Mouse (Mus musculus) kidney, adult 8-10 months (tissue): ENCODE results near the gene Wdr90.
A peak's percentile ranks its signal among the peaks of the same experiment; 100 is the strongest.
"Not testable (repeated sequence)": the region's sequence is repeated elsewhere in the genome, so short reads cannot be mapped to it uniquely, and the experiment has no call there.

ENCODE experiments used
- DNase-seq, 2 experiments: peaks; one replicate each; pipeline ENCODE4 v3.0.0; 2022

Gene Wdr90

DNA sequence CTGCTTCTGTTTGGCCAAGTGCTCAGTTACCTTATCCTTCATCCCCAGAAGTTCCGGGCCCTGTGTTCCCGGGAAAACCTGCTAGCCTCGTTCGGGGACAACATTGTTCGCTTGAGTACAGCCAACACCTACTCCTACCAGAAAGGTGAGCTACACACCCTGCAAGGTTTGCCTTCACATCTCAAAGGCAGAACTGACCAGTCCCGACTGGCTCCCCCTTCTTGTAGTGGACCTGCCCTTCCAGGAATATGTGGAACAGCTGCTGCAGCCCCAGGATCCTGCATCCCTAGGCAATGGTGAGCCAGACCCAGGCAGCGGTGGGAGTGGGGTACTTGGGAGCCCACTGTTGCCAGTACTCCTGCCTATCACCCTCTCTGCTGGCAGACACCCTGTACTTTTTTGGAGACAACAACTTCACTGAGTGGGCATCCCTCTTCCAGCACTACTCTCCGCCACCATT lies 31.7 kb downstream of the Wdr90 start:
- peak in 1 of 2 experiments; percentile 15 for DNase-seq

- DNase-seq: peak; percentile 77 to 85
These were observed 32.4 kb downstream of the Wdr90 start, which contains the start of gene Jmjd8 for GRCm38 (mm10) chr17:25828712-25829557. Gene Jmjd8, plus strand, starts transcription at chr17:25828867.

DNA sequence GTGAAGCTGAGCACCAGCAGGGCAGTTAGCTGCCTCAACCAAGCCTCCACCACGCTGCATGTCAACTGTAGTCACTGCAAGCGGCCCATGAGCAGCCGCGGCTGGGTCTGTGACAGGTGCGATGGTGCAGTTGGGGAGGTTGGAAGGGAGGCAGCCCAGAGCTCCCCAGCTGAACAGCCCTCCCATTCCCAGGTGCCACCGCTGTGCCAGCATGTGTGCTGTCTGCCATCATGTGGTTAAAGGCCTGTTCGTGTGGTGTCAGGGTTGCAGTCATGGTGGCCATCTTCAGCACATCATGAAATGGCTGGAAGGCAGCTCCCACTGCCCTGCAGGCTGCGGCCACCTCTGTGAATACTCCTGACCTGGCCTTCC lies 33.1 kb downstream of the Wdr90 start:
- DNase-seq: no peak

DNA sequence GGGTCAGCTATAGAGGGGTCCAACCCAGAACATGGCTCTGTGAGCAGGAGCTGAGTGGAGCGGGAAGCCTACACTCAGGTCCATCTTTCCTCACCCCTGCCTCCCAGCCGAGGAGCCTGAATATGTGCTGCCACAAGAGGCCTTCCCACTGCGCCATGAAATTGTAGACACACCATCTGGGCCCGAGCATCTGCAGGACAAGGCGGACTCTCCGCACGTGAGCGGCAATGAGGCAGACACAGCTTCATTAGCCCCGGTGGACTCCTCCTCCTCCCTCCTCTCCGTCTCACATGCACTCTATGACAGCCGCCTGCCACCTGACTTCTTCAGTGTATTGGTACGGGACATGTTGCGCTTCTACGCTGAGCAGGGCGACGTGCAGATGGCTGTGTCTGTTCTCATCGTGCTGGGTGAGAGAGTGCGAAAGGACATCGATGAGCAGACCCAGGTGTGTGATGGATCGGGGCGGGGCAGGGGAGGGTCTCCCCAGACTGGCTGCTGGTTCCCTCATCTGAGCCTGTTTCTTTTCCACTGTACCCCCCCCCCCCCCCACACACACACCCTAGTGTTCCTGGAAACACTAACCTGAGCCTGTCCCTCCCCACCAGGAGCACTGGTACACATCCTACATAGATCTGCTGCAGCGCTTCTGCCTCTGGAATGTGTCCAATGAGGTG lies 33.6 kb downstream of the Wdr90 start:
- DNase-seq: peak in 1 of 2 experiments; percentile 11

- no peak for DNase-seq
These were observed 34.3 kb downstream of the Wdr90 start for GRCm38 (mm10) chr17:25827011-25827410.

- no peak for DNase-seq
These were observed 35.2 kb downstream of the Wdr90 start for GRCm38 (mm10) chr17:25825984-25826570.

DNA sequence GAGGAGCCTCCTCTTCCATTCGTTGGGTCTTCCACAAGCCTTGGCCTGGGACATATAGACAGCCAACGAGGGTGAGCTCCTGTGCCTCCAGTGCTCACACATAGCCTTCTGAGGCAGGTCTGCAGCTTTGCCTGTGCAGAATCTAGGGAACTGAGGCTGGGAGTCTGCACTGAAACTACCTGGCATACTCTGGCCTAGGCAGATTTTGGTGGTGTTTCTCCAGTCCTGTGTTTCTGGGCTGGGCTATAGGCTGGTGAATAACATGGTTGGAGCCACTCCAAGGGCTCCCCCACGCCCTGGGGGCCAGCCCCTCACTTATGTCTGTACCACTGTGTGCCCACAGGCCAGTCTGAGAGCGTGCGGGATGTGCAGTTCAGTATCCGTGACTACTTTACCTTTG lies 36.0 kb downstream of the Wdr90 start:
- DNase-seq: no peak

GRCm38 (mm10) chr17:25824362-25825142 lies 36.7 kb downstream of the Wdr90 start:
- no peak for DNase-seq

DNA sequence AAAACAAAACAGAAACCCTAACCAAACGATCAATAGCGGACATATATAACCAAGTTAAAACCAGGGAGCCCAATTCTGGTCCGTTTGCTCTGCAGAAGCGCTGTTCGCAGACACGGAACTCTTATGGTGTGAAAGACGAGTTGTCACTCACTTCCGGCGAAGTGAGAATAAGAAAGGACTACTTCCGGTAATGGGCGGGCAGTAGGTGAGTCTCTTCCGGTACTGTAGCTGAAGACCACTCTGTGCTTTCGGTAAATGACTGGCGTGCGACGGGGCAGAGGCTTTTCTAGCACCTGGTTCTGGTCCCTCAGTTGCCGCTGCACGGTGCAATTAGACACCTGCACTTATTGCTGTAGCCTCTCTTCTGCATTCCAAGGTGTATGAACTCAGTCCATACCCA lies 37.8 kb downstream of the Wdr90 start, which contains the start of gene Wdr24:
TSS of gene Wdr24 (plus strand) at position 176 of the 400 bp plus-strand sequence.
- peak; percentile 75 to 80 for DNase-seq

DNA sequence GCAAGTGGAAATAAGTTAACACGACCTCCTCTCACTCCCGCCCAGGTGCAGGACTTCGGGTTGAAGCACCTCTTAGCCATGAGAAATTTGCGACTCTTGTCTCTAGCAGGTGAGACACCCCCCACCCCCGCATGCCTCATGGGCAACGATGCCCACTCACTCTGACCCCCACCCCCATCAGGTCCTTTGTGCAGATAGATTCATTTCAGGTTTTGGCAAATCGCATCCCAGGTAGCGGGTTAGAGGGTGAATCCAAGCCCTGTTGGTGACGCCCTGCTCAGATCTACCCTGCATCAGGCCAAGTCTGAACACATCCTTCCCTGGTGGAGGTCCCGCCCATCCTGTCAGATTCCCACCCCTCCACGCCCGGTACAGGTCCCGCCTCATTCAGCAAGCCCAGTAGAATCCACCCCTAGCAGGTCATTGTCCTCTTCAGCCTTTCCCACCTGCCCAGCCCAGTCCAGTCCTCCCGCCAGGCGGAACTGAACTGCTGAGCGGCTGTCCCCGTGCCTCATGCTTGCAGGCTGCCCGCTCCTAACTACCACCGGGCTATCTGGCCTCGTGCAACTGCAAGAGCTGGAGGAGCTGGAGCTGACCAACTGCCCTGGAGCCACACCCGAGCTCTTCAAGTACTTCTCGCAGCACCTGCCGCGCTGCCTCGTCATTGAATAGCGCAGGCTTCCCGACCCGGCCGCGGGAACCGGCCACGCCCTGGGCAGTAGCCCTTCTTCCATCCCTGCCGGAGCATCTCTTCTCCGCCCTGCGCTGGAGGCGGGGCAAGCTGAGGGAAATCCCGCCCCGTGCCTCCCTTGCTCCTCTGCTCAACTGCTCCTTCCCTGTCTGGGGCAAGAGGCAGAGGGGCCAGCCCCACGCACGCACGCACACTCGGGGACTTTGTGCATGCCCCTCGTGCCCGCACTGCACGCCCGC lies 42.2 kb downstream of the Wdr90 start:
- peak in 1 of 2 experiments; percentile 11 for DNase-seq

GRCm38 (mm10) chr17:25817662-25818061 lies 43.6 kb downstream of the Wdr90 start:
- no peak for DNase-seq

DNA sequence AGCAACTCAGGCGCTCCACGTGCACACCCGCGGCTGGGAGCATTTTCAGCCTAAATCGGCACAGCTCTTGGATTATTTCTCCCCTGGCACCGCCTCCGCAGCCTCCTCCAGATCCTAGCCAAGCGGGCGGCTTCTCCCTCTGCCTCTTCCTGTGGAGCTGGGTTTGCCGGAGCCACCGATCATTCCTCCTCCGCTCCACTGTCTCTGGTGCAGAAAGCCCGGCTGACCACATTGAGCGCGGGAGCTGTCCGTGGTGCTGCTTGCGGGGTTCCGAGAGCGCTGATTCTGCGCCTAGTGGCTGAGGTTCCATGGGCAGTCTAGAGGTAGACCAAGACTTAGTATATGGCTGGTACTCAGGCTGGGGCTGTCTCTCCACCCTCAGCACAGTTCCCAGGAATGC lies 47.8 kb downstream of the Wdr90 start:
- DNase-seq: peak; percentile 71 to 85

DNA sequence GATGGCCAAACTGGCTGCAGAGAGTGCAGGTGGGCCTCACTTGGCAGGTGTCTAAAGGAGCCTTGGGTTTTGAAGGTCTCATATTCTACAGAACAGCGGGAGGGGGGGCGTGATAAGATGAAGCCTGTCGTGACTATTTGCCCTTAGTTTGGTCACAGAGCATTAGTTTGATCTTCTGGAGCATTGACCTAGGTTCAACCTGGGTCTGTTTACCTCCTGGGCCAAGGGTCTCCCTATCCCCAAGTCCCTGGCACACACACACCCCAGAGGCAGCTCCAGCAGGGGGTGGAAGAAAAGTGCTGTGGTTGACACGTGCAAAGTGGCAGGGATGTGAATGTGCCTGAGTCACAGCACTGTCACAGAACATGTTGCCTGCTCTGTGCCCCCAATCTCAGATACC lies 50.4 kb downstream of the Wdr90 start:
- DNase-seq: no peak

GRCm38 (mm10) chr17:25809606-25810340 lies 51.5 kb downstream of the Wdr90 start:
- no peak for DNase-seq

DNA sequence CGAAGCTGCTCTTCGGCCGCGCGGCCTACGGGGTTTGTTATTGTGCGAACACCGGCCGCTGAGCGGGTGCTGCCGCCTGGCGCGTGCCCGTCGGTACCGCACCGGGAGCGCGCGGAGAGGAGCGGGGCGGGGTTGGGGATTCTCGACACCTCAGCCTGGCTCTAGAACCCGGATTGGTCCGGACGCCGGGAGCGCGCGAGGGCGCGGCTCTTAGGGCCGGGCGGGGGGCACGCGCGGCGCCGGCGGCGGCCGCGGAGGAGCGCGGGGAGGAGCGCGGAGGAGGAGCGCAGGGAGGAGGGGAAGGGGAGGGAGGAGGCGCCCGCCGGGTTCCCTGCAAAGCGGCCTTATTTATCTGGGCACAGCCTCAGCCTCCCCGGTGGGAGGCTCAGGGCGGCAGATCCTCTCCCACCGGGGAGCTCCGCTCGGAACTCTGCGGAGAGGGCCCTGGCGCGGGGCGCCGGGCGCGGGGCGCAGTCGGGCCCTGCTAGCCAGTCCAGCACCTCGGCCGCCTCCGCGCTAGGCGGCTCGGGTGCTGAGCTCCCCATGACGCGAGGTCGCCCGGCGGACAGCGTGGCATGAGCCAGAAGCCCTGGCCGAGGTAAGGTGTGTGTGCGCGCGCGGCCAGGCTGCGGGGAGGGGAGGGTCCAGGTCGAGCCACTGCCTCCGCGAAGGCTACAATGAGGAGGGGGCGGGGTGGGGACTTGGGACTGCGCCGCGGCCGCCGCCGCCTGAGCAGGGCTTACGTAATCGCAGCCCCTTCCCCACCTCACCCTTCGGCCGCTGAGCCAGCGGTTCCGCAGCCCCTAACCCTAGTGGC lies 52.3 kb downstream of the Wdr90 start, which contains the start of gene Fbxl16:
TSS of gene Fbxl16 (plus strand) at position 297 of the 817 bp plus-strand sequence.
- peak; percentile 55 to 71 for DNase-seq

- no peak for DNase-seq
These were observed 53.3 kb downstream of the Wdr90 start for GRCm38 (mm10) chr17:25808028-25808427.

DNA sequence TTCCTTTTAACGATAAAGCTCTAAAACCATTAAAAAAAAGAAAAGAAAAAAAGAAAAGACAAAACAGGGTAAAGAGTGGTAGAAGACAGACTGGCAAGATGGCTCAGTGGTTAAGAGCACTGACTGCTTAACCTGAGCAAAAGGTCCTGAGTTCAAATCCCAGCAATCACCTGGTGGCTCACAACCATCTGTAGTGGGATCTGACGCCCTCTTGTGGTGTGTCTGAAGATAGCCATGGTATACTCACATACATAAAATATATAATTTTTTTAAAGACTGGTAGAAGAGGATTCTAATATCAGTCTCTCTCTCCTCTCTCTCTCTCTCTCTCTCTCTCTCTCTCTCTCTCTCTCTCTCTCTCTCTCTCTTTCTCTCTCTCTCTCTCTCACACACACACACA lies 53.8 kb downstream of the Wdr90 start:
- not testable (repeated sequence) for DNase-seq

- DNase-seq: no peak
These were observed 54.8 kb downstream of the Wdr90 start for GRCm38 (mm10) chr17:25806507-25806906.

- no peak for DNase-seq
These were observed 58.3 kb downstream of the Wdr90 start for GRCm38 (mm10) chr17:25802825-25803517.
